Mouse (Mus musculus): ENCODE data around the gene Pcid2. TPM values are rescaled to one million over a fixed set of nuclear protein-coding genes. Genes with fewer than 3 reads are reported as not detected.

Pcid2 gene
- polyA plus RNA-seq, 1 experiment from 2014 or later = 13.9 TPM

DNA sequence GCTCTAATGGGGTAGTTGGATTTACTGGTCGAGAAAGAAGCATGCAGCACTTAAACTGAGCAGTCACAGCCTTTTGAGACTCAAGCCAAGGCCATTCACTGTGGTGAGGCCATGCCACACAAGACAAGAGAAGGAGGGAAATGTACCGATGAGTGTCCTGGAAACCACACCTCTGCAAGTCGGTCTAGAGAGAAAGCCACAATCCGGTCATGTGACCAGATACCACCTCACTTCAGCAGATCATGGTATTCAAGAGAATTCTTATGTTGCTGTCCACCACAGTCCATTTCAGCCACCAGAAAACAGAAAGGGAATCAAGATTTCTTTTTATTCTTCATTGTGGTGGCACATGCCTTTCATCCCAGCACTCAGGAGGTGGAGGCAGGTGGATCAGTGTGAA, 63.8 kb downstream of the Pcid2 start:
- WGBS = 74% methylated on average over 4 of the region's 4 CpGs

DNA sequence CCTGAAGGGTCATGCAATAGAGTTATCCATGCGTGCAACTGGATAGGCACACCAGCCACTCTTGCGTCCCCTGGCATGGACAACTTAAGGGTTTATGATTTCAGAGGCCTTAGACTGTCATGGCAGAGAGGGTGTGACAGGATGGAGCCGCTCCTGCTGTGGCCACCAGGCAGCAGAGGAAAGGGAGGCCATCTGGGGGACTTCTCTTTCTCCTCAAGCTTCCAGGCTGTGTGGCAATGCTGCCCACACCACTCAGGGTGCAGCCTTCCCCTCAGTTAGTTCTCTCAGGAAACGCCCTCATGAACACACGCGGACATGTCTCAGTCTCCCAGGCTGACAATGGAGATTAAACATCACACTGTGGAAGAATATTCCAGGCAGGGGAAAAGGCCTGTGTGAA, 66.2 kb downstream of the Pcid2 start:
- Histone ChIP-seq H3K4me1 (replicated peaks; ENCODE audit: control insufficient read depth, insufficient read depth) (no peaks in the 10 kb centered on the region), H3K4me3 (ENCODE audit: low read depth, low read length) (no peak overlapping the region), H3K27ac (replicated peaks) (no peak overlapping the region), H3K36me3 (ENCODE audit: control insufficient read depth, insufficient read depth, low read length) (no peaks in the 10 kb centered on the region), H3K27me3 (ENCODE audit: control insufficient read depth, insufficient read depth, low read length) (no peaks in the 10 kb centered on the region; the same call in 1 of the 2 replicates), H3K9ac (ENCODE audit: low read length) (no peak overlapping the region), H3K9me3 (ENCODE audit: control insufficient read depth, low read length) (no peaks in the 10 kb centered on the region), H3K4me2 (replicated peaks; ENCODE audit: low read depth) (no peak overlapping the region)
- no peak for TF ChIP-seq CTCF (IDR thresholded peaks at IDR 0.05; ENCODE audit: low read depth)
- TF ChIP-seq EP300 (optimal IDR thresholded peaks at IDR 0.05) = no peak
- no peak for DNase-seq (ENCODE audit: low spot score)
- WGBS = 78% methylated on average over 6 of the region's 6 CpGs
- no peak for ATAC-seq (ENCODE audit: low FRiP score, low TSS enrichment)

More for the DNA sequence above, 63.8 kb downstream of the Pcid2 start:
- H3K9me3 ChIP-seq (ENCODE audit: control insufficient read depth, low read length) = no peaks in the 10 kb centered on the region
- H3K4me1 ChIP-seq (replicated peaks; ENCODE audit: control insufficient read depth, insufficient read depth) = no peaks in the 10 kb centered on the region
- H3K27ac ChIP-seq (replicated peaks) = no peak overlapping the region
- DNase-seq (ENCODE audit: low spot score) = no peak
- no peak overlapping the region for H3K4me2 ChIP-seq (replicated peaks; ENCODE audit: low read depth)
- no peak overlapping the region for H3K9ac ChIP-seq (ENCODE audit: low read length)
- no peaks in the 10 kb centered on the region for H3K36me3 ChIP-seq (ENCODE audit: control insufficient read depth, insufficient read depth, low read length)
- no peak overlapping the region for H3K4me3 ChIP-seq (ENCODE audit: low read depth, low read length)
- no peaks in the 10 kb centered on the region for H3K27me3 ChIP-seq (ENCODE audit: control insufficient read depth, insufficient read depth, low read length)
- no peak for TF ChIP-seq CTCF (IDR thresholded peaks at IDR 0.05; ENCODE audit: low read depth)
- no peak for TF ChIP-seq EP300 (optimal IDR thresholded peaks at IDR 0.05)
- ATAC-seq (ENCODE audit: low FRiP score, low TSS enrichment) = no peak

DNA sequence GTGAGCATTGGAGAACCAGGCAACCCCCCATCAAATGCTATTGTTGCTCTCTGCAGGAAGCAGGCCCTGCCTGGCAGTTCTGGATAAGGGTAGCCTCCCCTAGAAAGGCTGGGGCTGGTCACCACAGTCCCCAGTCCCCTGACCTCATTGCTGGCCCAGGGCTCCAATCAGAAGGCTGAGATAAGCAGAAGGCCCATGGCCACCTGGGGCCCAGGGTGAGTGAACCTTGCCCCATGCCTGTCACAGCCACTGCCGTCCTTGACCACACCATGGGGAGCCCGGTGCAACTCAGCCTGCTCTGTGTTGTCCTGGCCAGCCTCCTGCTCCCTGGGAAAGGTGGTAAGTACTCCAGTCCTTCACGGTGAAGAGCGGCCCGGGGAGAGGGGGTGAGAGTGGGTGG, 67.7 kb downstream of the Pcid2 start:
- ATAC-seq (ENCODE audit: low FRiP score, low TSS enrichment) (peak; percentile 29; the same call in 1 of the 2 replicates), DNase-seq (ENCODE audit: low spot score) (no peak)
- H3K4me2 ChIP-seq (replicated peaks; ENCODE audit: low read depth) = no peak overlapping the region
- H3K4me1 ChIP-seq (replicated peaks; ENCODE audit: control insufficient read depth, insufficient read depth) = no peaks in the 10 kb centered on the region
- no peaks in the 10 kb centered on the region; the same call in 1 of the 2 replicates for H3K27me3 ChIP-seq (ENCODE audit: control insufficient read depth, insufficient read depth, low read length)
- WGBS = 48% methylated on average over 5 of the region's 5 CpGs
- TF ChIP-seq EP300 (optimal IDR thresholded peaks at IDR 0.05) = no peak
- TF ChIP-seq CTCF (IDR thresholded peaks at IDR 0.05; ENCODE audit: low read depth) = no peak
- H3K9me3 ChIP-seq (ENCODE audit: control insufficient read depth, low read length) = no peaks in the 10 kb centered on the region
- no peak overlapping the region for H3K9ac ChIP-seq (ENCODE audit: low read length)
- no peak overlapping the region for H3K4me3 ChIP-seq (ENCODE audit: low read depth, low read length)
- no peak overlapping the region for H3K27ac ChIP-seq (replicated peaks)
- H3K36me3 ChIP-seq (ENCODE audit: control insufficient read depth, insufficient read depth, low read length) = no peaks in the 10 kb centered on the region

DNA sequence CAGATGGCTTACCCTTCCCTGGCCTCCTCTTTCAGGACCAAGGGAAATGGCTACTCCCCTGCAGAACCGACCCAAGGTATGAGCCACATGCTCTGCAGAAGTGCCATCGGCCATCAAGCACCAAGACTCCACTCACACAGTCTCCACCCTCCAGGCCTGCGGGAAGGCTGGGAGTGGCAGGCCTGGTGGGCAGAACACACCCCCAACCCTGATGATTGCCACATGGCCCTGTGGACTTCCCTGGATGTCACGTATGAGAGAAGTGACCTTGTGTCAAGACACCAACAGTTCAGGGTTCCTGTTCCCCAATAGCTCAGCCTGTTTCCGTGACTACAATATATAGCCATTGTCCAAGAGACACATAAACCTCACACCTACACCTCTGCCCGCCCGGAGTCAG, 68.2 kb downstream of the Pcid2 start, which contains the start of gene F10:
F10 (plus strand) TSS at position 294 of the 400 bp plus-strand sequence.
- 67% methylated on average over 7 of the region's 7 CpGs for WGBS

DNA sequence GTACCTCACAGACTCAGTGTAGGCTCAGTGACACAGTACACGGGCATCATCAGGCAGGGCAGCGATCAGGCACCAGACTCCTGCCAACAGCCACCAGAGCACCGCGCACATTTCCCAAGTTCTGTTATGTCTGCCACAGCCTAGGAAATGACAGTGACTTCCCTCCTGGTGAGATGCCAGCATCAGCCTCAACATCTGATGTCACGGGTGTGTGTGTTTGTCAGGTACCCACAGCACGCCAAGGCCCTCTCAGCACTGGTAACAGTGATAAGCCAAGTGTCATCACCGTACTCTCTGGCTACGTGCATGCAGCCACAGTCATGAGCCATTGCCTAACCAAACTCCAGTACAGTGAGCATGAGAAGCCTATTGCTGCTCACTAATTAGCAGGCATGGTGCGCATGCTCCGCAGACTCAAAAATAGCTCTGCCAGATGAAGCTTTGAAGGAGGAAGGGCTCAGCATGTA, 68.9 kb downstream of the Pcid2 start:
- TF ChIP-seq CTCF (IDR thresholded peaks at IDR 0.05; ENCODE audit: low read depth) = no peak
- no peak for TF ChIP-seq EP300 (optimal IDR thresholded peaks at IDR 0.05)
- no peaks in the 10 kb centered on the region; the same call in 1 of the 2 replicates for H3K27me3 ChIP-seq (ENCODE audit: control insufficient read depth, insufficient read depth, low read length)
- no peaks in the 10 kb centered on the region for H3K36me3 ChIP-seq (ENCODE audit: control insufficient read depth, insufficient read depth, low read length)
- no peaks in the 10 kb centered on the region for H3K4me1 ChIP-seq (replicated peaks; ENCODE audit: control insufficient read depth, insufficient read depth)
- no peak overlapping the region for H3K27ac ChIP-seq (replicated peaks)
- no peak overlapping the region for H3K9ac ChIP-seq (ENCODE audit: low read length)
- 88% methylated on average over 10 of the region's 10 CpGs for WGBS
- ATAC-seq (ENCODE audit: low FRiP score, low TSS enrichment) = no peak
- no peak overlapping the region for H3K4me3 ChIP-seq (ENCODE audit: low read depth, low read length)
- H3K9me3 ChIP-seq (ENCODE audit: control insufficient read depth, low read length) = no peaks in the 10 kb centered on the region
- DNase-seq (ENCODE audit: low spot score) = no peak
- H3K4me2 ChIP-seq (replicated peaks; ENCODE audit: low read depth) = no peak overlapping the region

More for the DNA sequence above, 68.2 kb downstream of the Pcid2 start, which contains the start of gene F10:
- Histone ChIP-seq H3K9ac (ENCODE audit: low read length) (no peak within 1 kb of the TSS), H3K4me1 (replicated peaks; ENCODE audit: control insufficient read depth, insufficient read depth) (no peaks in the 10 kb centered on the region), H3K27ac (replicated peaks) (no peak within 1 kb of the TSS), H3K4me3 (ENCODE audit: low read depth, low read length) (no peak within 1 kb of the TSS), H3K9me3 (ENCODE audit: control insufficient read depth, low read length) (no peaks in the 10 kb centered on the region), H3K27me3 (ENCODE audit: control insufficient read depth, insufficient read depth, low read length) (no peaks in the 10 kb centered on the region; the same call in 1 of the 2 replicates), H3K36me3 (ENCODE audit: control insufficient read depth, insufficient read depth, low read length) (no peaks in the 10 kb centered on the region), H3K4me2 (replicated peaks; ENCODE audit: low read depth) (no peak within 1 kb of the TSS)
- DNase-seq (ENCODE audit: low spot score) = no peak
- TF ChIP-seq EP300 (optimal IDR thresholded peaks at IDR 0.05) (no peak), CTCF (IDR thresholded peaks at IDR 0.05; ENCODE audit: low read depth) (no peak)
- ATAC-seq (ENCODE audit: low FRiP score, low TSS enrichment) = no peak

DNA sequence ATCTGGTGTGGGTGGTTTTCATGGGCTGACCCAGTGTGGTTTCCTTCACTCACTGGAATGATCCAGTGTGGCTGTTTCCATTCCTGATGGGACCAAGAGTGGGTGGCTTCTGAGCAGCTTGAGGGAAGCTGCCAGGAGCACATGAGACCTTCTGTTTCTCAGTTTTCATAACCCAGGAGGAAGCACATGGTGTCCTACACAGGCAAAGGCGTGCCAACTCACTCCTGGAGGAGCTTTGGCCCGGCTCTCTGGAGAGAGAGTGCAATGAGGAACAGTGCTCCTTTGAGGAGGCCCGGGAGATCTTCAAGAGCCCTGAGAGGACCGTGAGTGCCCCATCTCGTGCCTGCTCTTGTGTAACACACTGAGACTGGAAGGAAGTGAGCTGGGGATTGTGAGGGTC, 76.8 kb downstream of the Pcid2 start:
- no peaks in the 10 kb centered on the region for H3K9me3 ChIP-seq (ENCODE audit: control insufficient read depth, low read length)
- H3K4me2 ChIP-seq (replicated peaks; ENCODE audit: low read depth) = no peak overlapping the region
- DNase-seq (ENCODE audit: low spot score) = no peak
- H3K36me3 ChIP-seq (ENCODE audit: control insufficient read depth, insufficient read depth, low read length) = no peaks in the 10 kb centered on the region
- H3K27ac ChIP-seq (replicated peaks) = no peak overlapping the region
- H3K9ac ChIP-seq (ENCODE audit: low read length) = no peak overlapping the region
- no peak for TF ChIP-seq EP300 (optimal IDR thresholded peaks at IDR 0.05)
- TF ChIP-seq CTCF (IDR thresholded peaks at IDR 0.05; ENCODE audit: low read depth) = no peak
- H3K4me1 ChIP-seq (replicated peaks; ENCODE audit: control insufficient read depth, insufficient read depth) = no peaks in the 10 kb centered on the region
- no peak for ATAC-seq (ENCODE audit: low FRiP score, low TSS enrichment)
- 67% methylated on average over 5 of the region's 5 CpGs for WGBS
- no peaks in the 10 kb centered on the region for H3K27me3 ChIP-seq (ENCODE audit: control insufficient read depth, insufficient read depth, low read length)
- no peak overlapping the region for H3K4me3 ChIP-seq (ENCODE audit: low read depth, low read length)

All from stomach, postnatal 0 days (tissue).